Mouse (Mus musculus): ENCODE results near the gene Wdr66. TPM values are rescaled to one million over a fixed set of nuclear protein-coding genes. Genes with fewer than 3 reads are reported as not detected.

Wdr66 gene
- polyA plus RNA-seq, 1 experiment, result 4.1 TPM

- no peak for DNase-seq (ENCODE audit: low spot score)
These were observed 62.0 kb downstream of the Wdr66 start for GRCm38 (mm10) chr5:123313851-123314380.

GRCm38 (mm10) chr5:123315219-123315866 is 63.4 kb downstream of the Wdr66 start:
- no peak for DNase-seq (ENCODE audit: low spot score)

- no peak for DNase-seq (ENCODE audit: low spot score)
These were observed 66.1 kb downstream of the Wdr66 start for GRCm38 (mm10) chr5:123317992-123318391.

- no peak for DNase-seq (ENCODE audit: low spot score)
These were observed 68.2 kb downstream of the Wdr66 start for GRCm38 (mm10) chr5:123320136-123320535.

- no peak for DNase-seq (ENCODE audit: low spot score)
These were observed 72.3 kb downstream of the Wdr66 start for GRCm38 (mm10) chr5:123324242-123324641.

GRCm38 (mm10) chr5:123326006-123326750 is 74.3 kb downstream of the Wdr66 start:
- DNase-seq (ENCODE audit: low spot score), result no peak

GRCm38 (mm10) chr5:123326751-123327148 is 74.8 kb downstream of the Wdr66 start:
- DNase-seq (ENCODE audit: low spot score), result no peak

GRCm38 (mm10) chr5:123327686-123328085 is 75.8 kb downstream of the Wdr66 start:
- DNase-seq (ENCODE audit: low spot score), result no peak

GRCm38 (mm10) chr5:123333566-123333965 is 81.7 kb downstream of the Wdr66 start:
- no peak for DNase-seq (ENCODE audit: low spot score)

GRCm38 (mm10) chr5:123336205-123336961 is 84.5 kb downstream of the Wdr66 start:
- DNase-seq (ENCODE audit: low spot score), result no peak

GRCm38 (mm10) chr5:123338463-123338862 is 86.6 kb downstream of the Wdr66 start:
- DNase-seq (ENCODE audit: low spot score), result no peak

- peak; percentile 90 for DNase-seq (ENCODE audit: low spot score)
These were observed 92.1 kb downstream of the Wdr66 start, which contains the start of gene Bcl7a for GRCm38 (mm10) chr5:123343707-123344627. Bcl7a (plus strand) TSS chr5:123343834.

GRCm38 (mm10) chr5:123344628-123344962 is 92.7 kb downstream of the Wdr66 start:
- no peak for DNase-seq (ENCODE audit: low spot score)

- peak; percentile 61 for DNase-seq (ENCODE audit: low spot score)
These were observed 93.3 kb downstream of the Wdr66 start for GRCm38 (mm10) chr5:123344963-123345852.

- DNase-seq (ENCODE audit: low spot score), result peak; percentile 50
These were observed 94.2 kb downstream of the Wdr66 start for GRCm38 (mm10) chr5:123345853-123346654.

- no peak for DNase-seq (ENCODE audit: low spot score)
These were observed 94.9 kb downstream of the Wdr66 start for GRCm38 (mm10) chr5:123346701-123347270.

- DNase-seq (ENCODE audit: low spot score), result no peak
These were observed 96.1 kb downstream of the Wdr66 start for GRCm38 (mm10) chr5:123347985-123348384.

- DNase-seq (ENCODE audit: low spot score), result no peak
These were observed 98.5 kb downstream of the Wdr66 start for GRCm38 (mm10) chr5:123350386-123350785.

GRCm38 (mm10) chr5:123355918-123356317 is 104.0 kb downstream of the Wdr66 start:
- DNase-seq (ENCODE audit: low spot score), result peak; percentile 43
